Mouse (Mus musculus) forebrain, embryonic 12.5 days (tissue): ENCODE measurements around the gene Sertad1. TPM values are rescaled to one million over a fixed set of nuclear protein-coding genes. Genes with fewer than 3 reads are reported as not detected.
A peak's percentile ranks its signal among the peaks of the same experiment; 100 is the strongest.
"Not testable (repeated sequence)": the region's sequence is repeated elsewhere in the genome, so short reads cannot be mapped to it uniquely, and the experiment has no call there.

ENCODE experiments used
- ATAC-seq: fragments of 200-750 bp; cut with Nextera tagmentation; 2 replicates; pipeline ENCODE4 v1.8.0; 2017; ENCODE audit warnings: moderate TSS enrichment; ENCODE audit not compliant: low FRiP score
- H3K27ac ChIP-seq: fragments of 300-500 bp; sonication (generic); 2 replicates; pipeline ENCODE4 v1.5.1; 2016; ENCODE audit warnings: mild to moderate bottlenecking
- H3K27me3 ChIP-seq: fragments of 300-500 bp; sonication (generic); 2 replicates; pipeline ENCODE4 v1.6.1; 2016; ENCODE audit warnings: mild to moderate bottlenecking
- H3K36me3 ChIP-seq: fragments of 300-500 bp; sonication (generic); replicated peaks from 2 replicates; pipeline ENCODE4 v1.6.1; 2016; ENCODE audit warnings: mild to moderate bottlenecking
- H3K4me1 ChIP-seq: fragments of 300-500 bp; sonication (generic); 2 replicates; pipeline ENCODE4 v1.6.1; 2016
- H3K4me2 ChIP-seq: fragments of 300-500 bp; sonication (generic); 2 replicates; pipeline ENCODE4 v1.6.1; 2016; ENCODE audit warnings: mild to moderate bottlenecking, moderate library complexity
- H3K4me3 ChIP-seq: fragments of 300-500 bp; sonication (generic); replicated peaks from 2 replicates; pipeline ENCODE4 v1.5.1; 2016; ENCODE audit warnings: mild to moderate bottlenecking
- H3K9ac ChIP-seq: fragments of 300-500 bp; sonication (generic); 2 replicates; pipeline ENCODE4 v1.6.1; 2016; ENCODE audit warnings: mild to moderate bottlenecking
- H3K9me3 ChIP-seq: fragments of 300-500 bp; sonication (generic); 2 replicates; pipeline ENCODE4 v1.6.1; 2016
- WGBS: fragments of 180-500 bp; shearing (Covaris S2); methylation state at CpG from one replicate; pipeline ENCODE4 v1.1.7; 2016; 5-methylcytosine and 5-hydroxymethylcytosine counted together
- polyA plus RNA-seq: library from polyadenylated mRNA; unstranded; fragments of >200 nt; fragmentation: Nextera tagmentation; extraction: Ambion mirVana; gene quantifications from 2 replicates; pipeline ENCODE4 v1.2.1, GENCODE M21; 2016

Sertad1 gene
- polyA plus RNA-seq, 1 experiment from 2014 or later: 12.9 TPM

- Histone ChIP-seq H3K9me3 (no peaks in the 10 kb centered on the region), H3K4me1 (peaks cover 25% of the 10 kb centered on the region), H3K9ac (peak overlapping the region; percentile 66), H3K27me3 (peaks cover 12% of the 10 kb centered on the region), H3K27ac (peak overlapping the region; percentile 77), H3K4me3 (peak overlapping the region; percentile 43), H3K36me3 (no peaks in the 10 kb centered on the region), H3K4me2 (peak overlapping the region; percentile 64)
- under 1% methylated on average over 27 of the region's 33 CpGs for WGBS
- 0 out of 2 replicates have a peak, but pooled peaks have one; percentile 17 for ATAC-seq
These were observed 4.0 kb downstream of the Sertad1 start for GRCm38 (mm10) chr7:27490543-27491329.

GRCm38 (mm10) chr7:27491856-27492255 lies 5.1 kb downstream of the Sertad1 start:
- Histone ChIP-seq H3K36me3 (no peaks in the 10 kb centered on the region), H3K9ac (no peak overlapping the region), H3K27ac (no peak overlapping the region), H3K4me2 (no peak overlapping the region), H3K4me1 (peaks cover 22% of the 10 kb centered on the region), H3K4me3 (no peak overlapping the region), H3K27me3 (peaks cover 12% of the 10 kb centered on the region), H3K9me3 (no peaks in the 10 kb centered on the region)
- WGBS: 83% methylated on average over 7 of the region's 7 CpGs
- ATAC-seq: no peak

GRCm38 (mm10) chr7:27493022-27493421 lies 6.3 kb downstream of the Sertad1 start:
- ATAC-seq: no peak
- 82% methylated on average over 3 of the region's 3 CpGs for WGBS
- H3K9ac ChIP-seq: no peak overlapping the region

GRCm38 (mm10) chr7:27493450-27493849 lies 6.7 kb downstream of the Sertad1 start:
- H3K4me3 ChIP-seq: no peak overlapping the region
- no peaks in the 10 kb centered on the region for H3K36me3 ChIP-seq
- no peak overlapping the region for H3K27ac ChIP-seq
- peaks cover 11% of the 10 kb centered on the region for H3K4me1 ChIP-seq
- WGBS: 86% methylated on average over 5 of the region's 5 CpGs
- ATAC-seq: no peak
- H3K4me2 ChIP-seq: no peak overlapping the region
- H3K9me3 ChIP-seq: no peaks in the 10 kb centered on the region
- no peak overlapping the region for H3K9ac ChIP-seq
- H3K27me3 ChIP-seq: peaks cover 12% of the 10 kb centered on the region

More at GRCm38 (mm10) chr7:27493022-27493421, 6.3 kb downstream of the Sertad1 start:
- Histone ChIP-seq H3K27me3 (peaks cover 12% of the 10 kb centered on the region), H3K27ac (no peak overlapping the region), H3K4me2 (no peak overlapping the region), H3K4me1 (peaks cover 16% of the 10 kb centered on the region), H3K9me3 (no peaks in the 10 kb centered on the region), H3K36me3 (no peaks in the 10 kb centered on the region), H3K4me3 (no peak overlapping the region)

- H3K27me3 ChIP-seq, H3K27ac ChIP-seq, H3K4me2 ChIP-seq, H3K9me3 ChIP-seq, H3K36me3 ChIP-seq, H3K4me3 ChIP-seq, ATAC-seq, H3K9ac ChIP-seq: not testable (repeated sequence)
- WGBS: 88% methylated on average over 9 of the region's 9 CpGs
- H3K4me1 ChIP-seq: peaks cover 11% of the 10 kb centered on the region
These were observed 8.1 kb downstream of the Sertad1 start for GRCm38 (mm10) chr7:27494659-27495367.

GRCm38 (mm10) chr7:27499036-27499435 lies 12.3 kb downstream of the Sertad1 start, which contains the start of gene Prx:
Gene Prx, plus strand, starts transcription at chr7:27499324.
- Histone ChIP-seq H3K36me3 (no peaks in the 10 kb centered on the region), H3K4me3 (no peak within 1 kb of the TSS), H3K4me2 (no peak within 1 kb of the TSS), H3K9ac (no peak within 1 kb of the TSS), H3K4me1 (no peaks in the 10 kb centered on the region), H3K27ac (no peak within 1 kb of the TSS), H3K9me3 (no peaks in the 10 kb centered on the region), H3K27me3 (no peaks in the 10 kb centered on the region)
- ATAC-seq: no peak
- 57% methylated on average over 3 of the region's 3 CpGs for WGBS

- H3K4me3 ChIP-seq: no peak overlapping the region
- WGBS: 80% methylated on average over 4 of the region's 4 CpGs
- H3K4me1 ChIP-seq: no peaks in the 10 kb centered on the region
- H3K4me2 ChIP-seq: no peak overlapping the region
- H3K27me3 ChIP-seq: no peaks in the 10 kb centered on the region
- no peak overlapping the region for H3K9ac ChIP-seq
- no peaks in the 10 kb centered on the region for H3K36me3 ChIP-seq
- H3K9me3 ChIP-seq: no peaks in the 10 kb centered on the region
- ATAC-seq: no peak
- H3K27ac ChIP-seq: no peak overlapping the region
These were observed 14.9 kb downstream of the Sertad1 start for GRCm38 (mm10) chr7:27501620-27502019.

- Histone ChIP-seq H3K27ac (peak overlapping the region; percentile 97), H3K4me3 (peak overlapping the region; percentile 55; the same call in 1 of the 2 replicates), H3K9me3 (no peaks in the 10 kb centered on the region), H3K36me3 (no peaks in the 10 kb centered on the region), H3K9ac (0 out of 2 replicates have a peak overlapping the region, but pooled peaks have one; percentile 68), H3K27me3 (no peaks in the 10 kb centered on the region), H3K4me1 (peaks cover 13% of the 10 kb centered on the region), H3K4me2 (peak overlapping the region; percentile 64)
- no peak for ATAC-seq
- 51% methylated on average over 9 of the region's 9 CpGs for WGBS
These were observed 20.2 kb downstream of the Sertad1 start for GRCm38 (mm10) chr7:27506765-27507370.

- no peaks in the 10 kb centered on the region for H3K36me3 ChIP-seq
- H3K4me1 ChIP-seq: peaks cover 13% of the 10 kb centered on the region
- no peaks in the 10 kb centered on the region for H3K27me3 ChIP-seq
- H3K4me2 ChIP-seq: peak overlapping the region; percentile 64
- H3K27ac ChIP-seq: peak overlapping the region; percentile 97
- peak; percentile 94 for ATAC-seq
- H3K9me3 ChIP-seq: no peaks in the 10 kb centered on the region
- under 1% methylated on average over 54 of the region's 54 CpGs for WGBS
- H3K9ac ChIP-seq: peak overlapping the region; percentile 68
- H3K4me3 ChIP-seq: peak overlapping the region; percentile 55
These were observed 21.3 kb downstream of the Sertad1 start for GRCm38 (mm10) chr7:27507711-27508647.

GRCm38 (mm10) chr7:27508648-27509005 lies 21.9 kb downstream of the Sertad1 start:
- Histone ChIP-seq H3K27me3 (no peaks in the 10 kb centered on the region), H3K36me3 (no peaks in the 10 kb centered on the region), H3K9me3 (no peaks in the 10 kb centered on the region), H3K9ac (no peak overlapping the region), H3K4me3 (peak overlapping the region; percentile 55), H3K4me2 (peak overlapping the region; percentile 64), H3K4me1 (peaks cover 13% of the 10 kb centered on the region), H3K27ac (peak overlapping the region; percentile 75)
- 24% methylated on average over 6 of the region's 6 CpGs for whole genome bisulfite sequencing
- ATAC-seq: peak; percentile 63

GRCm38 (mm10) chr7:27510809-27511208 lies 24.1 kb downstream of the Sertad1 start:
- Histone ChIP-seq H3K4me1 (peaks cover 13% of the 10 kb centered on the region), H3K4me2 (no peak overlapping the region), H3K27me3 (no peaks in the 10 kb centered on the region), H3K36me3 (no peaks in the 10 kb centered on the region), H3K9ac (no peak overlapping the region), H3K4me3 (no peak overlapping the region), H3K27ac (no peak overlapping the region), H3K9me3 (no peaks in the 10 kb centered on the region)
- no peak for ATAC-seq
- WGBS: 76% methylated on average over 2 of the region's 2 CpGs
